Mouse (Mus musculus): Measurements from ENCODE around the gene Pcyt2.

The Pcyt2 gene

DNA sequence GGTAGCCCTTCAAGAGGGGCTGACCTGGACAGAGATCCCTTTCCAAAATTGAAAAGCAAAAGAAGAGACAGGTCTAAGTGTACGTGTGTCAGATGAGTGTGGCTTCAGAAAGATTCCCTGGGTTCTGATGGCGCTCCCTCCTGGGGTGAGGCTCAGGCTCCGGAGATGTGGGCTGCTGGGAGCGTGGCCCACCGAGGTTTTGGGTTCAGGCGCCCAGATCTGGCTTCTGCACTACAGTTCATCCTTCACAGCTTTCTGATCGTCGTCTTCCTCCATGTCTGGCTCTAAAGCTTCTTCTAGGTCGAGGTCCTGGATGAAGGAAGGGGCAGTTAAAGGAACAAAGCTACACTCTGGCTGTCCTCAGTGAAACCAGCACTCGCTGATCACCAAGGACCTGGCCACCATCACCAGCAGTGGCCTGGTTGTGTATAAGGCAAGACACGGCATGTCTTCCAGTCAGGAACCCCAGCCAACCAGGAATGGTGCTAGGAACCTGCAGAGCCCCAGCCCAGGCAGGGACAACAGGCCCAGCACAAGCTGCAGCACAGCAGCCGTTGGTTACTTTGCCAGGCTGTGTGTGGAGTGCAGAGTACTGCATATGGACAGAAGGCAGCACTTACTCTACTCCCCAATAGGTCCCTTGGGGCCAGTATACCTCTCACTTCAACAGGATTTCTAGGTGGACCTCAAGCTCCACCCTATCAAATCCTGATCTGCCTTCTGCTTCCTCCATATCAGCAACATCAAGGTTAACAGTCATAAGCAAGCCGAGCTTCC is 56.6 kb downstream of the Pcyt2 start:
- DNase-seq (ENCODE audit: low spot score): no peak

Data from testis, postnatal 10 days (tissue).